Mouse (Mus musculus): ENCODE measurements around the gene Hoxb8. TPM values are rescaled to one million over a fixed set of nuclear protein-coding genes. Genes with fewer than 3 reads are reported as not detected.

Hoxb8 gene
- total RNA-seq, 2 experiments from 2014 or later = not detected

- DNase-seq = no peak
- intact Hi-C loops (cut with DNase I) = loop anchor here (2.0 kb wide), 1 partner anchor 226 kb away; no protein-coding TSS in a partner anchor
These were observed 28.7 kb downstream of the Hoxb8 start for GRCm38 (mm10) chr11:96310183-96310938.

- DNase-seq = no peak
- intact Hi-C loops (cut with DNase I) = loop anchor here (1.0 to 2.0 kb wide), 2 partner anchors 96 to 226 kb away; no protein-coding TSS in a partner anchor
These were observed 29.4 kb downstream of the Hoxb8 start for GRCm38 (mm10) chr11:96311097-96311496.

- DNase-seq = peak; percentile 61 to 72
- intact Hi-C loops (cut with DNase I) = loop anchor here (1.0 to 2.0 kb wide), 2 partner anchors 96 to 225 kb away; no protein-coding TSS in a partner anchor
These were observed 30.1 kb downstream of the Hoxb8 start for GRCm38 (mm10) chr11:96311520-96312417.

DNA sequence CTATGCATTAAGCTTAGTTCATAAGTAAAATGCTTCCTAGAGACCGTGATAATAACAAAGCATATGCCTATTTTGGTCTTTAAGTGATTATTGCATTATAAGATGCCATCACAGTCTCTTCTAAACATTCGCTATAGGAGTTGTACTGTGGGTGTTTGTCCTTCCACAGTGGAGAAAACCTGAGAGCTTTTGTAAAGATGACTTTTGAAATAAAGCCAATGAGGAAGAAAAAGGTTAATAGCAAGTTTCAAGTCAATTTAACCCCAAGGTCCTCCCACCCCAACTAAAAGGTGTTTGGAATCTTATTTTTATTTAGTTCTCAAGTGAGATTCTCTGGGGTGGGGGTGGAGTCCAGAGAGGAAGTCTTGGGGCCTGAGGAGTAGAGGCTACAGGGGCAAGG is 31.4 kb downstream of the Hoxb8 start:
- intact Hi-C loops (cut with DNase I) = no loop called here
- DNase-seq = no peak

GRCm38 (mm10) chr11:96313806-96314428 is 32.2 kb downstream of the Hoxb8 start:
- no peak for DNase-seq
- intact Hi-C loops (cut with DNase I) = no loop called here

DNA sequence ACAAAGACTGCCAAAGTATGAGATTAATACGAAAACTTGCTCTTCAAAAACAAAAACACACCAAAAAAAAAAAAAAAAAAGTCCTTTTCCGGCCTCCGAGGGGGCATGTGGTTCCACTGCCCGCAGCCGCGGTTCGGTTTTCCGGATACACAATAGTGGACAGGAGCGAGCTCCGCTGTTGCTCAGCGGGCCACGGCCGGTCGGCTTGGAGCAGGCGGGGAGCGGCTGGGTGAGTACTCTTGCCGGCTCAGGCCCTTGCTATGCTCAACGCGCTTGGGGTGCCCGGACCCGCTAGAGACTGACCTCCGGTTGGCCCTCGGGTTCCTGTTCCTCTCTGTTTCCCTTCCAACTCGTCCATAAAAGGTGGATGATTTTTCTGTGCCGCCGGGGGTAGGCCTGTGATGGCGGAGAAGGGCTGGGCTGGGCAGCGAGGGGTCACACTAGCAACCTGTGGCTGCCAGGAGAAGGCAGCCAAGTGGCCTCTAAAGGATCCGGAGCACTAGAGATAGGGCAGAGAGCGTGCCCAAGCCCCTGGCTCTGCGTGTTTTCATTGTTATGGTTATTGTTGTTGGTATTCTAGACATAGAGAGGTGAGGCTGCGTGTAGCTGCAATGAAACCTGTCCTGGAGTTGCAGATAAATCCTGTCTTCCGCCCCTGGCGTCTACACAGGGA is 33.1 kb downstream of the Hoxb8 start:
- intact Hi-C loops (cut with DNase I) = loop anchor here (5.0 kb wide), 1 partner anchor 37 kb away; the partner anchor contains the start of gene Hoxb2
- peak in 1 of 2 experiments; percentile 42 for DNase-seq

GRCm38 (mm10) chr11:96315344-96315681 is 33.6 kb downstream of the Hoxb8 start:
- intact Hi-C loops (cut with DNase I) = loop anchor here (5.0 kb wide), 1 partner anchor 37 kb away; the partner anchor contains the start of gene Hoxb2

GRCm38 (mm10) chr11:96316696-96317607 is 35.2 kb downstream of the Hoxb8 start:
- DNase-seq = no peak
- intact Hi-C loops (cut with DNase I) = loop anchor here (5.0 kb wide), 1 partner anchor 35 kb away; the partner anchor contains the start of gene Hoxb2

More at GRCm38 (mm10) chr11:96315344-96315681, 33.6 kb downstream of the Hoxb8 start:
- no peak for DNase-seq

- DNase-seq = no peak
- intact Hi-C loops (cut with DNase I) = loop anchor here (5.0 kb wide), 1 partner anchor 35 kb away; the partner anchor contains the start of gene Hoxb2
These were observed 36.1 kb downstream of the Hoxb8 start, which contains the start of gene Hoxb4 for GRCm38 (mm10) chr11:96317608-96318367. Hoxb4 (plus strand) TSS chr11:96318267.

DNA sequence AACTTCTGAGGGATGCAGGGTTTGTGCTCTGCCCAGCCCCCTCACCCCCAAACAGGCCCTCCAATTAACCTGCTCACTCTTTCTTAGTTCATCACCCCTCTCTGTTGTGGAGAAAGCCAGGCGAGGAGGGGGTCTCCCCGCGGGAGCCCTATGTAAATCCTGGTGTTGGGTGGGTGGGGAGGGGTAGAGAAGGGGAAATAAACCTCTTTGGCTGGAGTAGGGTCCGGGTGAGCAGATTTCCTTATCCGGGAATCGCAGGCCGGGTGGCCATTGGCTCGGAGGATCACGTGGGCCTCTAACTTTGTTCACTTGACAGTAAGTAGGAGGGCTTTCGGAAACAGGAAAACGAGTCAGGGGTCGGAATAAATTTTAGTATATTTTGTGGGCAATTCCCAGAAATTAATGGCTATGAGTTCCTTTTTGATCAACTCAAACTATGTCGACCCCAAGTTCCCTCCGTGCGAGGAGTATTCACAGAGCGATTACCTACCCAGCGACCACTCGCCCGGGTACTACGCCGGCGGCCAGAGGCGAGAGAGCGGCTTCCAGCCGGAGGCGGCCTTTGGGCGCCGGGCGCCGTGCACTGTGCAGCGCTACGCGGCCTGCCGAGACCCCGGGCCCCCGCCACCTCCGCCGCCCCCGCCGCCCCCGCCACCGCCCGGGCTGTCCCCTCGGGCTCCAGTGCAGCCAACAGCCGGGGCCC is 36.8 kb downstream of the Hoxb8 start:
- intact Hi-C loops (cut with DNase I) = loop anchor here (5.0 kb wide), 1 partner anchor 34 kb away; the partner anchor contains the start of gene Hoxb2
- peak; percentile 41 to 49 for DNase-seq

GRCm38 (mm10) chr11:96319071-96319902 is 37.6 kb downstream of the Hoxb8 start:
- intact Hi-C loops (cut with DNase I) = loop anchor here (5.0 kb wide), 1 partner anchor 33 kb away; the partner anchor contains the start of gene Hoxb2
- no peak for DNase-seq

GRCm38 (mm10) chr11:96319910-96320309 is 38.2 kb downstream of the Hoxb8 start:
- DNase-seq = peak in 1 of 2 experiments; percentile 35
- intact Hi-C loops (cut with DNase I) = loop anchor here (5.0 kb wide), 1 partner anchor 32 kb away; the partner anchor contains the start of gene Hoxb2

DNA sequence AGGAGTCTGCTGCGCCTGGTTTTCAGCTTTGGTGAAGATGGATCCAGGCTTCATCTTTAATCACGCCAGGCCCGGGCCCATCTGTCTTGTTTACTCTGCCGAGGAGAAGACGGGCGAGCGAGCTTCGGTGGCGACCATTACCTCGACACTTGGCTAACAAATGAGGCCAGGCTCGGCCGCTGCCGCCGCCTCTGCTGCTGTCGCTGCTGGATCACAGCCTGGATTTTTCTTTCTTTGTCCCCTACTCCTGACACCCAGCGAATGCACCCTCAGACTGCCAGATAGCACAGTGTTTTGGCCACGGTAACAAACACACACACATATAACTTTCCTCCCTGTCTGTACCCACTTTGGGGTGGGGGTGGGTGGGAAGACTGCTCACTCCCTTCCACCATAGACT is 39.0 kb downstream of the Hoxb8 start:
- no peak for DNase-seq
- intact Hi-C loops (cut with DNase I) = no loop called here

- intact Hi-C loops (cut with DNase I) = no loop called here
- DNase-seq = no peak
These were observed 40.1 kb downstream of the Hoxb8 start for GRCm38 (mm10) chr11:96321846-96322245.

DNA sequence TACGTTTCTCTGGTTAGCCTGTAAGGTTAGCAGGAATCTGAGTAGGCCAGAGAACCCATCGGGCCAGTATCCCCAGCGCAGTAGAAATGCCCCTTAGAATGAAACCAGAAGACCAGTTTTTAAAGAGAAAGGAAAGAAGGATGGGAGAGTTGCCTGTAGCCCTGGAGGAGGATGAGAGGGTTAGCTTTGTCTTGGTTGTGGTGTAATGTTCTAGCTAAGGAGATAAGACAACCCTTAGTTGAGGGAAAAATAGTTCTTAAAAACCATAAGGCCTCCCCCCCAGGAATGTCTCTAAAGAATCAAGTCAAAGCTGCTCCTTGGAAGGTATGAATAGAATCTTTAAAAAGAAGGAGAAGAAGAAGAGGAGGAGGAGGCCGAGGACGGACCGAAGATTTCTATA is 41.0 kb downstream of the Hoxb8 start:
- DNase-seq = no peak
- intact Hi-C loops (cut with DNase I) = no loop called here

GRCm38 (mm10) chr11:96323154-96323553 is 41.4 kb downstream of the Hoxb8 start, which contains the start of gene Hoxb3:
Hoxb3 (plus strand) TSS chr11:96323326.
- intact Hi-C loops (cut with DNase I) = no loop called here

More at GRCm38 (mm10) chr11:96323154-96323553, 41.4 kb downstream of the Hoxb8 start, which contains the start of gene Hoxb3:
- no peak for DNase-seq

Measured in heart, postnatal 14 days (tissue).